Comparison of ENCODE assay signal across 9 mouse cellular contexts in the genomic region with DNA sequence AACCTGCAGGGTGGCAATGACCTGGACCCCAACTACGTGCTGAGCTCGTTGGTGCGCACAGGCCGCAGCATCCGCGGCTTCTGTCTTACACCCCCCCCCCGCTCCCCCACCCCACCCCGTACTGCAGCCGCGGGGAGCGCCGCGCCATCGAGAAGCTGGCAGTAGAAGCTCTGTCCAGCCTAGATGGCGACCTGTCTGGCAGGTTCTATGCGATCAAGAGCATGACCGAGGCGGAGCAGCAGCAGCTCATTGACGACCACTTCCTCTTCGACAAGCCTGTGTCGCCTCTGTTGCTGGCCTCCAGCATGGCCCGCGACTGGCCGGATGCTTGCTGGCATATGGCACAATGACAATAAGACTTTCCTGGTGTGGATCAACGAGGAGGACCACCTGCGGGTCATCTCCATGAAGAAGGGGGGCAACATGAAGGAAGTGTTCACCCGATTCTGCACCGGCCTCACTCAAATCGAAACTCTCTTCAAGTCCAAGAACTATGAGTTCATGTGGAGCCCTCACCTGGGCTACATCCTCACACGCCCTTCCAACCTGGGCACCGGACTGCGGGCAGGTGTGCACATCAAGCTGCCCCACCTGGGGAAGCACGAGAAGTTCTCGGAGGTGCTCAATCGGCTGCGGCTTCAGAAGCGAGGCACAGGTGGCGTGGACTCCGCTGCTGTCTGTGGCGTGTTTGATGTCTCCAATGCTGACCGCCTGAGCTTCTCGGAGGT. TPM values are rescaled to one million over a fixed set of nuclear protein-coding genes. Genes with fewer than 3 reads are reported as not detected.
DNase-seq lines count a peak whose midpoint lies in the region; ATAC-seq lines count a peak whose summit lies in the region.
"Had no signal": no experiment of that assay in that cellular context is flagged by ENCODE, and none has a peak within 500 bp of the region (broad histone marks: within the 10 kb centered on the region; RNA-seq: fewer than 3 reads in every experiment).

No protein-coding gene starts in this region.

- H3K27me3 ChIP-seq in heart, embryonic 10.5 days (ENCODE audit: insufficient read depth, poor library complexity, severe bottlenecking) = peaks cover 21% of the 10 kb centered on the region
- peaks cover 19% of the 10 kb centered on the region for H3K27me3 ChIP-seq in embryonic facial prominence, embryonic 14.5 days (replicated peaks; ENCODE audit: control insufficient read depth, insufficient read depth, low read length)
- H3K27me3 ChIP-seq in intestine, embryonic 15.5 days (replicated peaks) = peaks cover 10% of the 10 kb centered on the region; the same call in 1 of the 2 replicates
- H3K27me3 ChIP-seq in splenic B cell, adult 2 months (ENCODE audit: control insufficient read depth, insufficient read depth, low read length, poor library complexity, severe bottlenecking) = no peaks in the 10 kb centered on the region

- WGBS in heart, embryonic 10.5 days = 21% methylated on average over 42 of the region's 42 CpGs
- 43% methylated on average over 31 of the region's 42 CpGs for WGBS in embryonic facial prominence, embryonic 14.5 days
- 22% methylated on average over 42 of the region's 42 CpGs for WGBS in intestine, embryonic 15.5 days

- no peaks in the 10 kb centered on the region for H3K36me3 ChIP-seq in heart, embryonic 10.5 days
- no peaks in the 10 kb centered on the region for H3K36me3 ChIP-seq in embryonic facial prominence, embryonic 14.5 days (ENCODE audit: control insufficient read depth, insufficient read depth, low read length)
- H3K36me3 ChIP-seq in intestine, embryonic 15.5 days = no peaks in the 10 kb centered on the region
- no peaks in the 10 kb centered on the region for H3K36me3 ChIP-seq in splenic B cell, adult 2 months (ENCODE audit: control insufficient read depth, insufficient read depth, low read length, poor library complexity, severe bottlenecking)

- peak overlapping the region; percentile 55 for H3K4me2 ChIP-seq in embryonic facial prominence, embryonic 14.5 days (ENCODE audit: low read depth, low read length)
- peak overlapping the region; percentile 80 for H3K4me2 ChIP-seq in intestine, embryonic 15.5 days (replicated peaks)

- H3K4me3 ChIP-seq in heart, embryonic 10.5 days = peak overlapping the region; percentile 57
- peak overlapping the region; percentile 32 for H3K4me3 ChIP-seq in embryonic facial prominence, embryonic 14.5 days (ENCODE audit: low read depth, low read length)
- H3K4me3 ChIP-seq in intestine, embryonic 15.5 days (replicated peaks) = peak overlapping the region; percentile 34

- H3K4me1 ChIP-seq in heart, embryonic 10.5 days = peaks cover 13% of the 10 kb centered on the region
- peaks cover 7% of the 10 kb centered on the region; the same call in 1 of the 2 replicates for H3K4me1 ChIP-seq in embryonic facial prominence, embryonic 14.5 days (ENCODE audit: control insufficient read depth, insufficient read depth, low read length)
- H3K4me1 ChIP-seq in intestine, embryonic 15.5 days (replicated peaks) = peaks cover 6% of the 10 kb centered on the region; the same call in 1 of the 2 replicates

- no peak for ATAC-seq in embryonic facial prominence, embryonic 14.5 days (ENCODE audit: low read depth)
- ATAC-seq in intestine, embryonic 15.5 days = peak; percentile 72
- ATAC-seq in frontal cortex, adult (ENCODE audit: low TSS enrichment) = no peak

- H3K27ac ChIP-seq in heart, embryonic 10.5 days = no peak overlapping the region
- no peak overlapping the region for H3K27ac ChIP-seq in embryonic facial prominence, embryonic 14.5 days (replicated peaks; ENCODE audit: low read depth, low read length)
- H3K27ac ChIP-seq in intestine, embryonic 15.5 days = no peak overlapping the region

- H3K9me3 ChIP-seq in heart, embryonic 10.5 days = no peaks in the 10 kb centered on the region
- H3K9me3 ChIP-seq in embryonic facial prominence, embryonic 14.5 days (ENCODE audit: control insufficient read depth, low read length) = no peaks in the 10 kb centered on the region
- H3K9me3 ChIP-seq in intestine, embryonic 15.5 days = no peaks in the 10 kb centered on the region

- H3K9ac ChIP-seq in embryonic facial prominence, embryonic 14.5 days (ENCODE audit: low read depth, low read length) = peak overlapping the region; percentile 48
- 0 out of 2 replicates have a peak overlapping the region, but pooled peaks have one; percentile 13 for H3K9ac ChIP-seq in intestine, embryonic 15.5 days

- no peak for DNase-seq in heart, embryonic 10.5 days (ENCODE audit: low spot score)
- DNase-seq in heart, adult 8-10 months (ENCODE audit: low spot score) = no peak
- DNase-seq in embryonic facial prominence, embryonic 14.5 days (ENCODE audit: low spot score) = no peak
- DNase-seq in lung, postnatal 36 days = peak; percentile 26
- DNase-seq in splenic B cell, adult 2 months (ENCODE audit: low read depth, low spot score) = peak; percentile 42
- no peak for DNase-seq in gastrocnemius, postnatal 10 days

RNA-seq across cellular contexts. Expression of a gene that starts 28.4 kb away (rescaled TPM):
- 0.41 and 0.45 TPM in 2 replicates for polyA plus RNA-seq in heart, embryonic 10.5 days (2016; fragmentation: Nextera tagmentation; extraction: Ambion mirVana)
- total RNA-seq in heart, adult 8-10 months (2022) = 1 to 10 TPM in 1 of 4 experiments, under 1 TPM in 3; 0.54 to 1.3 (median 0.77) TPM
- polyA plus RNA-seq in embryonic facial prominence, embryonic 14.5 days (2014; fragmentation: Nextera tagmentation; extraction: Ambion mirVana) = 0.46 and 0.47 TPM in 2 replicates
- polyA plus RNA-seq in intestine, embryonic 15.5 days (2015; fragmentation: Nextera tagmentation; extraction: Ambion mirVana) = 0.18 and 0.21 TPM in 2 replicates
- total RNA-seq in gastrocnemius, postnatal 10 days (2021) = under 1 TPM; 0.23 to 0.36 TPM

RNA-seq across cellular contexts. Expression of a gene that starts 31.2 kb away (rescaled TPM):
- polyA plus RNA-seq in heart, embryonic 10.5 days (2016; fragmentation: Nextera tagmentation; extraction: Ambion mirVana) = 127 TPM in 2 replicates
- total RNA-seq in heart, adult 8-10 months (2022) = 10 to 100 TPM; 23.8 to 24.8 (median 24.0) TPM
- 95.5 and 106 TPM in 2 replicates for polyA plus RNA-seq in embryonic facial prominence, embryonic 14.5 days (2014; fragmentation: Nextera tagmentation; extraction: Ambion mirVana)
- 83.4 and 84.7 TPM in 2 replicates for polyA plus RNA-seq in intestine, embryonic 15.5 days (2015; fragmentation: Nextera tagmentation; extraction: Ambion mirVana)
- 10 to 100 TPM; 32.4 to 33.1 TPM for total RNA-seq in gastrocnemius, postnatal 10 days (2021)

RNA-seq across cellular contexts. Expression of a gene that starts 38.7 kb away (rescaled TPM):
- polyA plus RNA-seq in heart, embryonic 10.5 days (2016; fragmentation: Nextera tagmentation; extraction: Ambion mirVana) = 25.1 and 39.3 TPM in 2 replicates
- 10 to 100 TPM; 63.6 to 71.6 (median 66.7) TPM for total RNA-seq in heart, adult 8-10 months (2022)
- 18.5 and 19.2 TPM in 2 replicates for polyA plus RNA-seq in embryonic facial prominence, embryonic 14.5 days (2014; fragmentation: Nextera tagmentation; extraction: Ambion mirVana)
- polyA plus RNA-seq in intestine, embryonic 15.5 days (2015; fragmentation: Nextera tagmentation; extraction: Ambion mirVana) = 25.6 and 26.6 TPM in 2 replicates
- 10 to 100 TPM; 34.8 to 41.2 TPM for total RNA-seq in gastrocnemius, postnatal 10 days (2021)

RNA-seq across cellular contexts. Expression of a gene that starts 50.8 kb away (rescaled TPM):
- 0.19 and 0.37 TPM in 2 replicates for polyA plus RNA-seq in heart, embryonic 10.5 days (2016; fragmentation: Nextera tagmentation; extraction: Ambion mirVana)
- 10 to 100 TPM in 3 of 4 experiments, 1 to 10 TPM in 1; 5.9 to 12.0 (median 10.6) TPM for total RNA-seq in heart, adult 8-10 months (2022)
- 0.58 and 1.1 TPM in 2 replicates for polyA plus RNA-seq in embryonic facial prominence, embryonic 14.5 days (2014; fragmentation: Nextera tagmentation; extraction: Ambion mirVana)
- polyA plus RNA-seq in intestine, embryonic 15.5 days (2015; fragmentation: Nextera tagmentation; extraction: Ambion mirVana) = 1.3 and 1.7 TPM in 2 replicates
- total RNA-seq in gastrocnemius, postnatal 10 days (2021) = 1 to 10 TPM; 1.4 to 1.6 TPM
- total RNA-seq: MEL had no signal

Comparison
In these comparisons a context has a peak if more than half of its experiments do, and no peak if none do; other contexts are left out.
1. DNase-seq: peak in lung, postnatal 36 days (single experiment) and splenic B cell, adult 2 months (single experiment); none in heart, embryonic 10.5 days (single experiment), heart, adult 8-10 months (single experiment), embryonic facial prominence, embryonic 14.5 days (single experiment) and gastrocnemius, postnatal 10 days (single experiment).
2. Peak in every context shown above with its lines, with median percentiles within 50 percentile points of each other: H3K4me3 ChIP-seq.